Mouse (Mus musculus) T-helper 1 cell (primary cell): ENCODE data around the gene Tmbim6.

ENCODE experiments used
- in situ Hi-C: fragments of 300-600 bp; cut with MboI, MseI; formaldehyde crosslinking; loops from one replicate; pipeline ENCODE4 v1.15.1; 2025; ENCODE audit warnings: high pct_unique_total_duplicates

Tmbim6 gene

DNA sequence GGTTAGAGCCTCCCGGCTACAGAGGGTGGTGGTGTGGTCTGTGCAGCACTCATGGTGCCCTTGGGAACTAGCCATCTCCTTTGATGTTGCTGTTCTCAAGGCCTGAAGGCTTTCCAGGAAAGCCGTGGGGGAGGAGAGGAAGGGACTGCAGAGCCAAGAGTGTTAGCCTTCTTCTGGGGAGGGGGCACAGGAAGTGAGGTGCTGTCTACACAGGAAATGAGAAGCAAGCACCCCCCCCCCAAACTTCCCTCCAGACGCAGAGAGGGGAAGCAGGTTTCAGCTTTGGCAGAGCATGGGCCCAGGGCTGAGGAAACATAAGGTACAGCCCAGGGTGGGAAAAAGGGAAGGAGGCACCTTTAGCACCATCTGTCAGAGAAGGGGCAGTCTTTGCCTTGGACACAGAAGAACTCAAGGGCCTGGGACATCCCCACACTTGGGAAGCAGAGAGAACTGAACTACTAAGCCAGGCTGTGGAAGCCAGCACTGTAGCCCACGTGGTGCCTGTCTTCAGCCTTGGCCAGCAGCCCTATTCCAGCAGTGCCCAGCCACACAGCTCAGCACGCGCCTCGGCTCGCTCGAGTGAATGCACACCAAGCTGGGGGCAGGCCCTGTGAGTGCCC lies 56.6 kb downstream of the Tmbim6 start:
- in situ Hi-C loops = no loop called here

DNA sequence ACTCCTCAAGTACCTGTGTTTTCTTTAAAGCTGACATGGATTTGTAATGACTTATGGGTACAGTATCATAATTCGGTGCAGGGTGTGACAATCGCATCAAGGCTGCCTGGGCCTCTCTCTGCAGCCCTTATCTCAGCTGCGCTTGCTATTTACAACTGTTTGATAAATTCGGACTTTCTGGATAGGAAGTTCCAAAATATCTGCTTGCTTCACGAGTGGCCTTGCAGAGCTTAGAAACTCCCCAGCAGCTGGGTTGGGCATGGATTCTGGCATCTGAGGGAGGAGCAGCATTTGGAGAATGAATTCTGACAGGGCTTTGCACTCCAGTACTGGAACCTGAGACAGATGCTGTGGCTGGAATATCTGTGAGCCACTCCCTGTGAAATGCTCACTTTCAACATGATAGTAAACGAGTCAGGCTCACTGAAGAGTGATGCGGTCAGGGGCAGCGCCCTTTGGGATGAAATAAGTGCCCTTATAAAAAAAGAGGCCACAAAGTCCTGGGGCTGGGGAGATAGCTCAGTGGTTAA lies 57.1 kb downstream of the Tmbim6 start:
- in situ Hi-C loops = no loop called here

DNA sequence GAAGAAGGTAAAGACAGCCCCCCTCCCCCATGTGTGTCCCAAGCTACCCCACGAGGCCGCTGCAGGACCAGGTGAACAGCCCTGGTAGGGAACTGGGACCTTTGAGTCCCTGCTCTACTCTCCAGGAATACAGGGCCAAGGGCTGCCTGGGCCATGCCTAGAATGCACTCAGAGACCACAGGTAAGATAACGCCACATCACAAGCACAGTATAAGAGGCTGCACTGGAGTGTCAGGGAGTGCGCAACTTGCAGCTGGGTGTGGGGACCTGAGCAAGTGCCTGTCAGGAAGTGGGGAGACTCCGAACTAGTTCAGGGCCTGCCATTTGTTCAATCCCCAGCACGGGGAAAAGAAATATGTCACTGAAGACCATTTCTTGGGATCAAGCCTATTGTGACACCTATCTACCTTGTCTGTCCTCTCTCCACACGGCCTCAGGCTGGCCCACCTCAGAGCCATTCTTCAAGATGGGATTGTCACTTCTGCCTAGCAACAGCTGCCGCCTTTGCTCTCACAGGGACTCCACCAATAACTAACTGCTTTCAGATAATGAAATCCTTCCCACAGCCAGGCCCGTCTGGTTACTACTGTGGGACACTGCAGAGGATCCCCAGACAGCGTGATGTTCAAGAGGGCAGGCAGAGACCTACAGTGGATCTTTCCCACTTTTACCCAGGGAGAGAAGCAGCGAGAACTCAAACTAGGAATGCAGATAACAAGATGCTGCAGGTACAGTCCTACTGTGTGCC lies 60.6 kb downstream of the Tmbim6 start:
- in situ Hi-C loops = no loop called here

DNA sequence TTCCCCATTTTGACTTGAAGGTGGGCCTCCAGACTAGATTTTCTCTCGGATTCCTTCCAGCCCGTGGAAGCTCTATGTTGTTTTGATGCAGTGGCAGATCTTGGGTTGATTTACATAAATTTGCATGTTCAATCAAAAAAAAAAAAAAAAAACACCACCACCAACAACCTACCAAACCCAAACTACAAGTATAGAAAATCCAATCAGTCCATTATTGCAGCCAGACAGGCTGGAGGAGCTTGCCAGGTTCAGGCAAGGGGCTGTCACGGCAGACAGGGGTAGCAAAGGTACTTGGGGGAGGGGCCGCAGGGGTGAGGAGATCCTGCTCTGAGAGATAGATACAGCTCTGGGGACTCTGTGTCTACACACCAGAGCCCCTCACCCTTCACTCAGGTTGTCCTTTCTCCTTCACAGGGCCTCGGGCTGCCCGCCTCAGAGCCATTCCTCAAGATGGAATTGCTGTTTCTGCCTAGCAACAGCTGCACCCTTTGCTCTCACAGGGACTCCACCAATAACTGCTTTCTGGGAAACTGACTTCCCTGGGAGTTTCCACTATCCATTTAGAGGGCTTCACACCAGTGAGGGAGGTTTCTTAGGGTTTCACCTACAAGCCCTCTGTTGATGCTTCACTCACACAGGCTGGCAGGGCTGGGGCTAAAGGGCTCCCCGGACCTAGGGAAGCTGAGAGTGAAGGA lies 62.0 kb downstream of the Tmbim6 start:
- in situ Hi-C loops = no loop called here

DNA sequence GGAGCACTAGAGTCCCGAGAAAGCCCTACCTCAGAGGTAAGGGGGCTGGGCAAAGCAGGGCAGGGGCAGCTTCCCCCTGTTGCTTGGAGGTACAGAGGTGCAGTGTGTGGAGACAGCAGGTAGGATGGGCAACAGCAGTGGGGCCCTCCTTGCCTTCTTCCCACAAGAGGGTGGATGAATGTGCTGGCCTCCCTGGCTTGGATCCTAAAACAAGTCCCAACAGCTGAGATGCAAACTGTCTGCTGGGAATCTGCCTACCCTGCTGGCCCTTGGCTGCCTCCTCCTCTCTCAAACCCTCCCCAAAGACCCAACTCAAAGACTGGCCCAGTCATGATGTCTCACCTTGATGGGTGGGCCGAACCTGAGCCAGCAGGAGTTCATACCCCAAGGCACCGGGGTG lies 62.7 kb downstream of the Tmbim6 start:
- in situ Hi-C loops = no loop called here

DNA sequence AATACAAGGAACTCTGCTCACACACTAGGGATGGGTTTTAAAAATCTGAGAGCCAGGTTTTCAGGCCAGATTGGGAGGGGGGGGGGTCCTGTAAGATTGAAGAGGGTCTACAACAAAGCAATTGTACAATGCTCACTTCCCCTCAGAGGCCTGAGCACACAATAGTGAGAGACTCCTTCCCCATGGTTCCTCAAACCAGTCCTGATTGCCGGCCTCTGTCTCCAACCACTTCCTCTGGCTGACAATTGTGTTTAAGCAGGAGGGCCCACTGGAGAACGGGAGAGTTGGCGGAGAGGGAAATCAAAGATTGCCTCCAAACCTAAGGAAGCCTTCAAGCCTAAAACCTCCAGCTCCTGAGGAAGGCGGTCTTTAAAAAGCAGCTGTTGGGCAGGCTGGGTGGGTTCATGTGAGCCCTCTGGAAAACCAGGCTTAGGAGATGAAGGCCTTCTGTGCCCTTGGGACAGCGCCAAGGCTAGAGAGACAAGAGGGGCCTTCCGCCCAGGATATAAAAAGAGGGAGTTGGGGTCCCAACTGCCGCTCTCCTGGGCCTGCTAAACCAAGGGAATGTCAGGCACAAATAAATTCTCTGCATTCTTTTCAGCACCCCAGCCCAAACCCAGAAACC lies 63.8 kb downstream of the Tmbim6 start:
- in situ Hi-C loops = no loop called here

DNA sequence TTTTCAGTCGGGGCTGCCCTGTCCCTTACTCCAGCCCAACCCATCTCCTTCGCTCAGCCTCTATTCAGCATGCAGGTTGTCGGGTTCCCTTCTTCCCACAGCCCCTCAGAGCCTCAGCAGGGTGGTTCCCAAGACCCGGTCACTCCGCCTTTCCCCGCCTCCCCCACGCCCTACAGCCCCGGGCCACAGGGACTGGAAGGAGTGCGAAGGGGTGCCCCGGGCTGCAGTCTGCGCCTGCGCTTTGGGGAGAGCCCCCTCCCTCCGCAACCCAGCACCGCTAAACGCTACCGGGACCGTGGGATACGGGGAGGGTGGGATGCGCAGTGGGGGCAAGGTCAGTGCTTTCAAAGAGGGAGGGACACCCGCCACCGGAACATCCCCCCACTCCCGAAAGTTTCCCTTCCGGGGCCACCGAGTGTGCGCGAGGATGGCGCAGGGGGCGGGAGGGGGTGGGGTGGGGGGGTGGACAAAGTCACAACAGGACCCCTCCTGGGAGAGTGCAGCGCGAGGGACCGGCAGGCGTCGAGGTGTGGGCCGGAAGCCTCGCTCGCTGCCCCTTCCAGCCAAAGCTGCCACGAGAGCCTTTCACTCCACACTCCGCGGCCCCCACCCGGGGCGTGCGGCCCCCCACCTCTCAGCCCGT lies 64.4 kb downstream of the Tmbim6 start:
- in situ Hi-C loops = no loop called here

DNA sequence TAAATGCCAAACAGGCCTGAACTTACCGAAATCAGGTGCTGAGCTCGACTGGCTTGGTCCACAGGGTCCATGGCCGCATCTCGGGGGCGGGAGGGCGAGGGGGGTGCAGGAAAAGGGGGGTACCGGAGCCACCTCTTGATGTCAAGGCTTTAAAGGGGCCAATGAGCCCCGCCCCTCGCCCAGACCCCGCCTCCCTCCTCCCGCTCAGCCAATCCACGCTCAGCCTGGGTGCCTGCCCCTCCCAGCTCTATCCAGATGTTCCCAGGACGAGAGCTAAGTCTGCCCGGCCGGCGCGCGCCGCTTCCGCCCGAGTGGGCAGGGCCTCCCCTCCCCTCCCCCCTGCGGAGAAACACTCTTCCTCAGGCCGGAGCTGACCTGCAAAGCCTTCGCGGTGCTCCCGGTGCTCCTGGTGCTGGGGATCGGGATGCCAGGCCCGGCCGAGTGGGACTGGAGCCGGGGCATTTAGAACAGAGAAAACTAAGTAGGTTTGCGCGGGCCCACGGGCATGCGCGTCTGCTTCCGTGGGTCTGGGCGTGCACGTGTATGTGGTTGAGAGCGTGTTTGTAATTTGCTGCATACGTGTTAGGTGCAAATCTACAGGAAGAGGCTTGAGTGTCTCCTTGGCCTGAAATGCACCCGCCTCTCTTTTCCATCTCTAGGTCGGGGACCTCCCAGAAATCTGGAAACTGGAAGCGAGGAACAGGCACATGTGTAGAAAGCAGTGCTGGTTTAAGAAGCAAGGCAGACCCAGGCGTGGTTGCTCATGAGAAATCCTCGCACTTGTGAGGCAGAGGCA lies 65.1 kb downstream of the Tmbim6 start, which contains the start of gene Nckap5l:
Gene Nckap5l (minus strand): TSS at position 143 of the 796 bp plus-strand sequence.
- in situ Hi-C loops = no loop called here
